Mouse (Mus musculus) cortical plate, adult 2 months (tissue): Measurements from ENCODE around the gene Ctse.
A peak's percentile ranks its signal among the peaks of the same experiment; 100 is the strongest.

Experiments used
- CTCF ChIP-seq: fragments of 200-500 bp; IDR thresholded peaks from 2 replicates; pipeline ENCODE4 v1.5.1; 2011; ENCODE audit warnings: mild to moderate bottlenecking, control low read depth, low read length; ENCODE audit not compliant: insufficient read depth; ENCODE audit errors: extremely low read depth
- POLR2A ChIP-seq: fragments of 200-500 bp; IDR thresholded peaks from 2 replicates; pipeline ENCODE4 v1.6.1; 2011; ENCODE audit warnings: mild to moderate bottlenecking, low read length, control low read depth; ENCODE audit not compliant: insufficient read depth; ENCODE audit errors: extremely low read depth

GRCm38 (mm10) chr1:131712386-131712785, 74.3 kb downstream of the Ctse start:
- TF ChIP-seq CTCF (peak; percentile 87), POLR2A (no peak)
